Mouse (Mus musculus): ENCODE measurements around the gene Ifna2. TPM values are rescaled to one million over a fixed set of nuclear protein-coding genes. Genes with fewer than 3 reads are reported as not detected.

Ifna2 gene
- total RNA-seq (2014; rRNA removed), result not detected in 2 replicates
- not detected in 2 replicates for polyA plus RNA-seq (2015; fragmentation: Nextera tagmentation; extraction: Ambion mirVana)

DNA sequence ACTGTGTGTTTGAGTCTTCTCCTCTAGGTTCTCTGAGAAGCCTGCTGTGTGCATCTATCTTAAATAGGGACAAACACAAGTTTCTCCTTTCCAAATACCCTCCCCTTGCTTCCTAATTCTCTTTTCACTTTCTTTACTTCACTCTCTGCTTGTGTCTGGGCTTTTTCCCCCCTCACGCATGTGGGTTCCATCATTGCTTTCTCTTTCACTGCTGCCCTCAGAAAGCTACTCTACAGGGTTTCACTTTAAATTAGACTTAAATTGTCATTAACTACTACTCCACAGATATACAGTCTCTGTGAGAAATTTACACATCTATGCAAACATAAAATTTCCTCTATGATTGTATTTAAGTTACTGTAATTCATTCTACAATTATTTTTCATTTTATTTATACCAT lies at the start of gene Ifna2:
TSS of gene Ifna2 (minus strand) at position 101 of the 400 bp plus-strand sequence.
- no peak within 1 kb of the TSS for H3K27ac ChIP-seq
- no peak for TF ChIP-seq CTCF (IDR thresholded peaks at IDR 0.05; ENCODE audit: low read depth)
- no peaks in the 10 kb centered on the region for H3K27me3 ChIP-seq (ENCODE audit: insufficient read depth, low read length)
- no peaks in the 10 kb centered on the region for H3K36me3 ChIP-seq (ENCODE audit: insufficient read depth, low read length)
- H3K4me1 ChIP-seq (ENCODE audit: insufficient read depth, low read length), result no peaks in the 10 kb centered on the region
- no peak for DNase-seq (ENCODE audit: low spot score)
- H3K4me3 ChIP-seq (ENCODE audit: low read length), result no peak within 1 kb of the TSS
- WGBS, result 91% methylated on average over 1 of the region's 1 CpGs
- no peaks in the 10 kb centered on the region for H3K9me3 ChIP-seq (ENCODE audit: low read length)
- H3K4me2 ChIP-seq (ENCODE audit: low read depth, low read length), result no peak within 1 kb of the TSS
- ATAC-seq, result no peak
- H3K9ac ChIP-seq (replicated peaks; ENCODE audit: low read length), result no peak within 1 kb of the TSS

- Histone ChIP-seq H3K4me2 (ENCODE audit: low read depth, low read length) (no peak overlapping the region), H3K27me3 (ENCODE audit: insufficient read depth, low read length) (no peaks in the 10 kb centered on the region), H3K9me3 (ENCODE audit: low read length) (no peaks in the 10 kb centered on the region), H3K4me1 (ENCODE audit: insufficient read depth, low read length) (no peaks in the 10 kb centered on the region), H3K4me3 (ENCODE audit: low read length) (no peak overlapping the region), H3K9ac (replicated peaks; ENCODE audit: low read length) (no peak overlapping the region), H3K36me3 (ENCODE audit: insufficient read depth, low read length) (no peaks in the 10 kb centered on the region), H3K27ac (no peak overlapping the region)
- 0% methylated on average over 1 of the region's 1 CpGs for WGBS
- peak; percentile 61 for TF ChIP-seq CTCF (IDR thresholded peaks at IDR 0.05; ENCODE audit: low read depth)
- no peak for DNase-seq (ENCODE audit: low spot score)
- ATAC-seq, result no peak
These were observed 43.6 kb upstream of the Ifna2 start for GRCm38 (mm10) chr4:88727324-88727723.

DNA sequence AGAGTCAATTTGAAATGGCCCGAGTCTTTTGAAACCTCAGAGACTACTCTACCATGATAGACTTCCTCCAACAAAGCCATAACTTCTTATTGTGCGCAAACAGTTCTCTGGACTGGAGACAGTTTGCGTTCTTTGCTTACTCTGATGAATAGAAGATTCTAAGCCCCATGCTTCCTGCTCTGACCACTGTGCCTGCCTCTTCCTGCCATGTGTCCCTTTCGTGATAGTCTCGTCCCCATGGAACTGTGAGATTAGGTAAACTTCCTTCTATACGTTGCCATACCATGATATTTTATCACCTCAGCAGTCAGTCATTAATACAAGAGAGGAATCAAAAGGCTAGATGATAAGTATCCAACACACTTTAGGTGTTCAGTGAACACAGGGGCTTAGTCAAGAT lies 43.0 kb upstream of the Ifna2 start:
- WGBS, result 80% methylated on average over 6 of the region's 6 CpGs
- H3K4me1 ChIP-seq (ENCODE audit: insufficient read depth, low read length), result no peaks in the 10 kb centered on the region
- H3K4me3 ChIP-seq (ENCODE audit: low read length), result no peak overlapping the region
- no peak overlapping the region for H3K27ac ChIP-seq
- DNase-seq (ENCODE audit: low spot score) (no peak), ATAC-seq (no peak)
- H3K9ac ChIP-seq (replicated peaks; ENCODE audit: low read length), result no peak overlapping the region
- no peaks in the 10 kb centered on the region for H3K36me3 ChIP-seq (ENCODE audit: insufficient read depth, low read length)
- no peak overlapping the region for H3K4me2 ChIP-seq (ENCODE audit: low read depth, low read length)
- no peak for TF ChIP-seq CTCF (IDR thresholded peaks at IDR 0.05; ENCODE audit: low read depth)
- H3K9me3 ChIP-seq (ENCODE audit: low read length), result no peaks in the 10 kb centered on the region
- no peaks in the 10 kb centered on the region for H3K27me3 ChIP-seq (ENCODE audit: insufficient read depth, low read length)

GRCm38 (mm10) chr4:88723497-88724090 lies 39.9 kb upstream of the Ifna2 start:
- Histone ChIP-seq H3K27ac (no peak overlapping the region), H3K4me3 (ENCODE audit: low read length) (no peak overlapping the region), H3K27me3 (ENCODE audit: insufficient read depth, low read length) (no peaks in the 10 kb centered on the region), H3K4me2 (ENCODE audit: low read depth, low read length) (no peak overlapping the region), H3K9ac (replicated peaks; ENCODE audit: low read length) (no peak overlapping the region), H3K36me3 (ENCODE audit: insufficient read depth, low read length) (peaks cover 6% of the 10 kb centered on the region), H3K9me3 (ENCODE audit: low read length) (no peaks in the 10 kb centered on the region), H3K4me1 (ENCODE audit: insufficient read depth, low read length) (peaks cover 14% of the 10 kb centered on the region)
- WGBS, result 71% methylated on average over 8 of the region's 8 CpGs
- no peak for TF ChIP-seq CTCF (IDR thresholded peaks at IDR 0.05; ENCODE audit: low read depth)
- no peak for DNase-seq (ENCODE audit: low spot score)
- ATAC-seq, result no peak

DNA sequence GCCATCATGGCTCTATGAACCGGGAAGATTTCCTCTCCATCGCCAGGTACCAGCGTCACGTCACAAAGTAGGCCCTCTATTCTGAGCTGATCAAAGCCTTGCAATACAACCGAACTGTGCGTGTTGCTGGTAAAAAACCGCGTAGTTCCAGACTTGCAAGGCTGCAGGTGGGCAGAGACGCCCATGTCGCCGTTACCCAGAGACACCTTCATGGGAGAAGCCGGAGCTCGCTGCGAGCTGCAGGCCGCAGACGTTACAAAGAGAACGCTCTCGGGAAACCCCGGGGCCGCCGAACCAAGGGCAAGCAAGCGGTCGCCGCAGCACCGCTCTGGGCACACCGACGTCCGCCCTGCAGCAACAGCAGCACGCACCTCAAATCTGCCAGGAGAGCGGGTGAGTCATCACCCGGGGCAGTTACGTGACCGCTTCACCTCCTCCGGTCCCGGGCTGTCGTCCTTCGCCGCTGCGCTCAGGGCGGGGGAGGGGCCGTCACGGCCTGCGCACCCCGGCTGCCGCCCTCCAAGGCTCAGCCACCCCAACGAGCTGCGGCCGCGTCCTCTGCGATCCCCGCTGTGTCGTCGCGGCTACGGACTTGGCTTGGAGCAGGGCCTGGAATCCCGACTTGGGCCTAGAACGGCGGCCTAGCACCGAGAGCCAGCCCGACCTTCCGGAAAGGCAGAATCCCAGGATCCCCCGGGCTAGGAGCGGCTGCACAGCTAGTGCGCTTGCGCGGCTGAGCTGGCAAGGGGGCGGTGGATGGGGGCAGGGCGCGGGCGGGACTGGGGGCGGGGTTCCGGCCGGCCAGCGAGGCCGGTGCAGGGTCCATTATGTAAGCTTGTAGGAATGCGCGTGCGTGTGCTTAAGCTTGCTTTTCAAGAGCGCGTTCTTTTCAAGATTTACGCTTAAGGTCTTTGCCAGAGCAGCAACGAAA lies 38.3 kb upstream of the Ifna2 start, which contains the start of the genes Gm26566 and Klhl9:
TSS of gene Gm26566 (plus strand) at position 15 of the 931 bp plus-strand sequence.
TSS of gene Klhl9 (minus strand) at position 675 of the 931 bp plus-strand sequence.
- DNase-seq (ENCODE audit: low spot score) (peak; percentile 97), ATAC-seq (peak; percentile 99)
- peaks cover 19% of the 10 kb centered on the region for H3K4me1 ChIP-seq (ENCODE audit: insufficient read depth, low read length)
- H3K4me2 ChIP-seq (ENCODE audit: low read depth, low read length), result peak within 1 kb of the TSS; percentile 79
- no peaks in the 10 kb centered on the region for H3K27me3 ChIP-seq (ENCODE audit: insufficient read depth, low read length)
- peaks cover 6% of the 10 kb centered on the region for H3K36me3 ChIP-seq (ENCODE audit: insufficient read depth, low read length)
- H3K9me3 ChIP-seq (ENCODE audit: low read length), result no peaks in the 10 kb centered on the region
- peak within 1 kb of the TSS; percentile 62 for H3K4me3 ChIP-seq (ENCODE audit: low read length)
- peak within 1 kb of the TSS; percentile 92 for H3K9ac ChIP-seq (replicated peaks; ENCODE audit: low read length)
- under 1% methylated on average over 82 of the region's 82 CpGs for WGBS
- no peak for TF ChIP-seq CTCF (IDR thresholded peaks at IDR 0.05; ENCODE audit: low read depth)
- peak within 1 kb of the TSS; percentile 97 for H3K27ac ChIP-seq

GRCm38 (mm10) chr4:88718715-88719114 lies 35.0 kb upstream of the Ifna2 start:
- Histone ChIP-seq H3K9ac (replicated peaks; ENCODE audit: low read length) (no peak overlapping the region), H3K36me3 (ENCODE audit: insufficient read depth, low read length) (peaks cover 6% of the 10 kb centered on the region), H3K4me1 (ENCODE audit: insufficient read depth, low read length) (peaks cover 19% of the 10 kb centered on the region), H3K27ac (no peak overlapping the region), H3K27me3 (ENCODE audit: insufficient read depth, low read length) (no peaks in the 10 kb centered on the region), H3K4me2 (ENCODE audit: low read depth, low read length) (peak overlapping the region; percentile 79), H3K4me3 (ENCODE audit: low read length) (peak overlapping the region; percentile 26), H3K9me3 (ENCODE audit: low read length) (no peaks in the 10 kb centered on the region)
- ATAC-seq (no peak), DNase-seq (ENCODE audit: low spot score) (no peak)
- WGBS, result 42% methylated on average over 1 of the region's 1 CpGs
- no peak for TF ChIP-seq CTCF (IDR thresholded peaks at IDR 0.05; ENCODE audit: low read depth)

Data from hindbrain, postnatal 0 days (tissue).